Mouse (Mus musculus): Measurements from ENCODE around the gene Tnrc6b. TPM values are rescaled to one million over a fixed set of nuclear protein-coding genes. Genes with fewer than 3 reads are reported as not detected.

Gene Tnrc6b
- total RNA-seq, 1 experiment = 37.0 TPM

GRCm38 (mm10) chr15:80950055-80950454, 238.9 kb downstream of the Tnrc6b start:
- no peaks in the 10 kb centered on the region for H3K9me3 ChIP-seq (ENCODE audit: control insufficient read depth, insufficient read depth, low read depth, low read length)
- H3K27ac ChIP-seq (ENCODE audit: insufficient read depth, low read depth, low read length, poor library complexity, severe bottlenecking) = no peak overlapping the region
- peak overlapping the region; percentile 81 to 90; a peak in 3 of 4 replicates for H3K4me3 ChIP-seq (ENCODE audit: insufficient read depth in 1 of 2, low read depth in 1 of 2, low read length in 2 of 2, poor library complexity in 1 of 2, severe bottlenecking in 1 of 2)
- TF ChIP-seq ZC3H11A (IDR thresholded peaks at IDR 0.05; ENCODE audit: borderline replicate concordance, low read depth, low read length) = no peak
- TF ChIP-seq HCFC1 (IDR thresholded peaks at IDR 0.05; ENCODE audit: borderline replicate concordance, insufficient read depth, low read length) = no peak
- no peak for TF ChIP-seq CHD2 (IDR thresholded peaks at IDR 0.05; ENCODE audit: low read depth, low read length)
- no peak for TF ChIP-seq ZNF384 (IDR thresholded peaks at IDR 0.05; ENCODE audit: low read depth, low read length)
- no peak for TF ChIP-seq MAFK (IDR thresholded peaks at IDR 0.05; ENCODE audit: insufficient read depth, low read depth, low read length)
- H3K4me1 ChIP-seq (ENCODE audit: control insufficient read depth in 2 of 2, insufficient read depth in 2 of 2, low read length in 2 of 2, poor library complexity in 1 of 2) = peaks cover 0 to 4% of the 10 kb centered on the region in 2 experiments; a peak in 2 of 4 replicates
- no peak for DNase-seq (ENCODE audit: low read depth, low spot score)
- in situ Hi-C loops (cut with MboI; ENCODE audit: low sequenced_read_pairs in 2 of 2, unreplicated experiment in 2 of 2) = no loop called here
- peaks cover 29% of the 10 kb centered on the region for H3K36me3 ChIP-seq (ENCODE audit: control insufficient read depth, insufficient read depth, low read length, poor library complexity, severe bottlenecking)
- peak overlapping the region; percentile 64; the same call in 1 of the 2 replicates for H3K9ac ChIP-seq (ENCODE audit: insufficient read depth, low read depth, low read length, poor library complexity, severe bottlenecking)

GRCm38 (mm10) chr15:80953971-80954370, 242.9 kb downstream of the Tnrc6b start:
- Histone ChIP-seq H3K9ac (ENCODE audit: insufficient read depth, low read depth, low read length, poor library complexity, severe bottlenecking) (no peak overlapping the region), H3K27ac (ENCODE audit: insufficient read depth, low read depth, low read length, poor library complexity, severe bottlenecking) (no peak overlapping the region), H3K36me3 (ENCODE audit: control insufficient read depth, insufficient read depth, low read length, poor library complexity, severe bottlenecking) (peaks cover 47% of the 10 kb centered on the region), H3K4me1 (ENCODE audit: control insufficient read depth in 2 of 2, insufficient read depth in 2 of 2, low read length in 2 of 2, poor library complexity in 1 of 2) (peaks cover 0 to 4% of the 10 kb centered on the region in 2 experiments; a peak in 2 of 4 replicates), H3K4me3 (ENCODE audit: insufficient read depth in 1 of 2, low read depth in 1 of 2, low read length in 2 of 2, poor library complexity in 1 of 2, severe bottlenecking in 1 of 2) (no peak overlapping the region), H3K9me3 (ENCODE audit: control insufficient read depth, insufficient read depth, low read depth, low read length) (no peaks in the 10 kb centered on the region)
- TF ChIP-seq CHD2 (IDR thresholded peaks at IDR 0.05; ENCODE audit: low read depth, low read length) = no peak
- no peak for TF ChIP-seq ZNF384 (IDR thresholded peaks at IDR 0.05; ENCODE audit: low read depth, low read length)
- no peak for TF ChIP-seq ZC3H11A (IDR thresholded peaks at IDR 0.05; ENCODE audit: borderline replicate concordance, low read depth, low read length)
- TF ChIP-seq MAFK (IDR thresholded peaks at IDR 0.05; ENCODE audit: insufficient read depth, low read depth, low read length) = no peak
- TF ChIP-seq HCFC1 (IDR thresholded peaks at IDR 0.05; ENCODE audit: borderline replicate concordance, insufficient read depth, low read length) = no peak
- DNase-seq (ENCODE audit: low read depth, low spot score) = no peak
- in situ Hi-C loops (cut with MboI; ENCODE audit: low sequenced_read_pairs in 2 of 2, unreplicated experiment in 2 of 2) = no loop called here

GRCm38 (mm10) chr15:80954861-80955260, 243.7 kb downstream of the Tnrc6b start:
- H3K36me3 ChIP-seq (ENCODE audit: control insufficient read depth, insufficient read depth, low read length, poor library complexity, severe bottlenecking) = peaks cover 52% of the 10 kb centered on the region
- in situ Hi-C loops (cut with MboI; ENCODE audit: low sequenced_read_pairs in 2 of 2, unreplicated experiment in 2 of 2) = no loop called here
- TF ChIP-seq MAFK (IDR thresholded peaks at IDR 0.05; ENCODE audit: insufficient read depth, low read depth, low read length) (no peak), ZC3H11A (IDR thresholded peaks at IDR 0.05; ENCODE audit: borderline replicate concordance, low read depth, low read length) (no peak), CHD2 (IDR thresholded peaks at IDR 0.05; ENCODE audit: low read depth, low read length) (no peak), ZNF384 (IDR thresholded peaks at IDR 0.05; ENCODE audit: low read depth, low read length) (no peak), HCFC1 (IDR thresholded peaks at IDR 0.05; ENCODE audit: borderline replicate concordance, insufficient read depth, low read length) (no peak)
- no peak overlapping the region for H3K4me3 ChIP-seq (ENCODE audit: insufficient read depth in 1 of 2, low read depth in 1 of 2, low read length in 2 of 2, poor library complexity in 1 of 2, severe bottlenecking in 1 of 2)
- H3K4me1 ChIP-seq (ENCODE audit: control insufficient read depth in 2 of 2, insufficient read depth in 2 of 2, low read length in 2 of 2, poor library complexity in 1 of 2) = peaks cover 0 to 4% of the 10 kb centered on the region in 2 experiments; a peak in 2 of 4 replicates
- DNase-seq (ENCODE audit: low read depth, low spot score) = no peak
- no peak overlapping the region for H3K27ac ChIP-seq (ENCODE audit: insufficient read depth, low read depth, low read length, poor library complexity, severe bottlenecking)
- H3K9ac ChIP-seq (ENCODE audit: insufficient read depth, low read depth, low read length, poor library complexity, severe bottlenecking) = no peak overlapping the region
- no peaks in the 10 kb centered on the region for H3K9me3 ChIP-seq (ENCODE audit: control insufficient read depth, insufficient read depth, low read depth, low read length)

GRCm38 (mm10) chr15:80955836-80956438, 244.8 kb downstream of the Tnrc6b start:
- TF ChIP-seq ZC3H11A (IDR thresholded peaks at IDR 0.05; ENCODE audit: borderline replicate concordance, low read depth, low read length) = no peak
- Histone ChIP-seq H3K4me3 (ENCODE audit: insufficient read depth in 1 of 2, low read depth in 1 of 2, low read length in 2 of 2, poor library complexity in 1 of 2, severe bottlenecking in 1 of 2) (no peak overlapping the region), H3K4me1 (ENCODE audit: control insufficient read depth in 2 of 2, insufficient read depth in 2 of 2, low read length in 2 of 2, poor library complexity in 1 of 2) (peaks cover 0 to 4% of the 10 kb centered on the region in 2 experiments; a peak in 1 of 4 replicates), H3K27ac (ENCODE audit: insufficient read depth, low read depth, low read length, poor library complexity, severe bottlenecking) (no peak overlapping the region), H3K9ac (ENCODE audit: insufficient read depth, low read depth, low read length, poor library complexity, severe bottlenecking) (no peak overlapping the region), H3K9me3 (ENCODE audit: control insufficient read depth, insufficient read depth, low read depth, low read length) (no peaks in the 10 kb centered on the region), H3K36me3 (ENCODE audit: control insufficient read depth, insufficient read depth, low read length, poor library complexity, severe bottlenecking) (peaks cover 61% of the 10 kb centered on the region)
- no peak for DNase-seq (ENCODE audit: low read depth, low spot score)
- in situ Hi-C loops (cut with MboI; ENCODE audit: low sequenced_read_pairs in 2 of 2, unreplicated experiment in 2 of 2) = no loop called here

GRCm38 (mm10) chr15:80969371-80969770, 258.3 kb downstream of the Tnrc6b start:
- TF ChIP-seq HCFC1 (IDR thresholded peaks at IDR 0.05; ENCODE audit: borderline replicate concordance, insufficient read depth, low read length) (no peak), ZC3H11A (IDR thresholded peaks at IDR 0.05; ENCODE audit: borderline replicate concordance, low read depth, low read length) (no peak), CHD2 (IDR thresholded peaks at IDR 0.05; ENCODE audit: low read depth, low read length) (no peak), MAFK (IDR thresholded peaks at IDR 0.05; ENCODE audit: insufficient read depth, low read depth, low read length) (no peak), ZNF384 (IDR thresholded peaks at IDR 0.05; ENCODE audit: low read depth, low read length) (no peak)
- Histone ChIP-seq H3K27ac (ENCODE audit: insufficient read depth, low read depth, low read length, poor library complexity, severe bottlenecking) (no peak overlapping the region), H3K36me3 (ENCODE audit: control insufficient read depth, insufficient read depth, low read length, poor library complexity, severe bottlenecking) (peaks cover 44% of the 10 kb centered on the region), H3K9me3 (ENCODE audit: control insufficient read depth, insufficient read depth, low read depth, low read length) (no peaks in the 10 kb centered on the region), H3K4me1 (ENCODE audit: control insufficient read depth in 2 of 2, insufficient read depth in 2 of 2, low read length in 2 of 2, poor library complexity in 1 of 2) (no peaks in the 10 kb centered on the region), H3K4me3 (ENCODE audit: insufficient read depth in 1 of 2, low read depth in 1 of 2, low read length in 2 of 2, poor library complexity in 1 of 2, severe bottlenecking in 1 of 2) (no peak overlapping the region), H3K9ac (ENCODE audit: insufficient read depth, low read depth, low read length, poor library complexity, severe bottlenecking) (no peak overlapping the region)
- no peak for DNase-seq (ENCODE audit: low read depth, low spot score)
- in situ Hi-C loops (cut with MboI; ENCODE audit: low sequenced_read_pairs in 2 of 2, unreplicated experiment in 2 of 2) = no loop called here

Measured in ES-E14 (cell line).